Mouse (Mus musculus) limb, embryonic 13.5 days (tissue): ENCODE measurements around the gene Cux2. TPM values are rescaled to one million over a fixed set of nuclear protein-coding genes. Genes with fewer than 3 reads are reported as not detected.

ENCODE experiments used
- ATAC-seq: fragments of 200-750 bp; cut with Nextera tagmentation; 2 replicates; pipeline ENCODE4 v1.8.0; 2017; ENCODE audit warnings: low read depth, moderate number of reproducible peaks, moderate TSS enrichment; ENCODE audit not compliant: low FRiP score
- H3K27ac ChIP-seq: fragments of 300-500 bp; sonication (generic); 2 replicates; pipeline ENCODE4 v1.5.1; 2015; ENCODE audit warnings: inconsistent platforms, mild to moderate bottlenecking, moderate library complexity
- H3K27me3 ChIP-seq: fragments of 300-500 bp; sonication (generic); 2 replicates; pipeline ENCODE4 v1.6.1; 2015; ENCODE audit warnings: mild to moderate bottlenecking, inconsistent platforms
- H3K36me3 ChIP-seq: fragments of 300-500 bp; sonication (generic); 2 replicates; pipeline ENCODE4 v1.6.1; 2015; ENCODE audit warnings: inconsistent platforms, mild to moderate bottlenecking, moderate library complexity
- H3K4me1 ChIP-seq: fragments of 300-500 bp; sonication (generic); 2 replicates; pipeline ENCODE4 v1.6.1; 2015; ENCODE audit warnings: inconsistent platforms
- H3K4me2 ChIP-seq: fragments of 300-500 bp; sonication (generic); replicated peaks from 2 replicates; pipeline ENCODE4 v1.6.1; 2015; ENCODE audit warnings: inconsistent platforms, mild to moderate bottlenecking, moderate library complexity
- H3K4me3 ChIP-seq: fragments of 300-500 bp; sonication (generic); 2 replicates; pipeline ENCODE4 v1.5.1; 2015; ENCODE audit warnings: moderate library complexity, mild to moderate bottlenecking, inconsistent platforms
- H3K9ac ChIP-seq: fragments of 300-500 bp; sonication (generic); 2 replicates; pipeline ENCODE4 v1.6.1; 2015; ENCODE audit warnings: mild to moderate bottlenecking, inconsistent platforms
- H3K9me3 ChIP-seq: fragments of 300-500 bp; sonication (generic); 2 replicates; pipeline ENCODE4 v1.6.1; 2016; ENCODE audit warnings: inconsistent platforms
- WGBS: fragments of 180-500 bp; shearing (Covaris S2); methylation state at CpG from one replicate; pipeline ENCODE4 v1.1.7; 2015; 5-methylcytosine and 5-hydroxymethylcytosine counted together
- polyA plus RNA-seq: library from polyadenylated mRNA; unstranded; fragments of >200 nt; fragmentation: Nextera tagmentation; extraction: Ambion mirVana; gene quantifications from 2 replicates; pipeline ENCODE4 v1.2.1, GENCODE M21; 2015

Gene Cux2
- polyA plus RNA-seq, 1 experiment from 2014 or later, result 4.1 TPM

- no peak for ATAC-seq
- H3K27me3 ChIP-seq, result peaks cover 47% of the 10 kb centered on the region
- 91% methylated on average over 6 of the region's 6 CpGs for WGBS
- peaks cover 22% of the 10 kb centered on the region for H3K36me3 ChIP-seq
- no peak overlapping the region for H3K27ac ChIP-seq
- H3K4me2 ChIP-seq, result no peak overlapping the region
- H3K9me3 ChIP-seq, result no peaks in the 10 kb centered on the region
- H3K4me3 ChIP-seq, result no peak overlapping the region
- no peak overlapping the region for H3K9ac ChIP-seq
- H3K4me1 ChIP-seq, result peaks cover 46% of the 10 kb centered on the region
Measured at GRCm38 (mm10) chr5:121831002-121831601, 218.8 kb downstream of the Cux2 start.

DNA sequence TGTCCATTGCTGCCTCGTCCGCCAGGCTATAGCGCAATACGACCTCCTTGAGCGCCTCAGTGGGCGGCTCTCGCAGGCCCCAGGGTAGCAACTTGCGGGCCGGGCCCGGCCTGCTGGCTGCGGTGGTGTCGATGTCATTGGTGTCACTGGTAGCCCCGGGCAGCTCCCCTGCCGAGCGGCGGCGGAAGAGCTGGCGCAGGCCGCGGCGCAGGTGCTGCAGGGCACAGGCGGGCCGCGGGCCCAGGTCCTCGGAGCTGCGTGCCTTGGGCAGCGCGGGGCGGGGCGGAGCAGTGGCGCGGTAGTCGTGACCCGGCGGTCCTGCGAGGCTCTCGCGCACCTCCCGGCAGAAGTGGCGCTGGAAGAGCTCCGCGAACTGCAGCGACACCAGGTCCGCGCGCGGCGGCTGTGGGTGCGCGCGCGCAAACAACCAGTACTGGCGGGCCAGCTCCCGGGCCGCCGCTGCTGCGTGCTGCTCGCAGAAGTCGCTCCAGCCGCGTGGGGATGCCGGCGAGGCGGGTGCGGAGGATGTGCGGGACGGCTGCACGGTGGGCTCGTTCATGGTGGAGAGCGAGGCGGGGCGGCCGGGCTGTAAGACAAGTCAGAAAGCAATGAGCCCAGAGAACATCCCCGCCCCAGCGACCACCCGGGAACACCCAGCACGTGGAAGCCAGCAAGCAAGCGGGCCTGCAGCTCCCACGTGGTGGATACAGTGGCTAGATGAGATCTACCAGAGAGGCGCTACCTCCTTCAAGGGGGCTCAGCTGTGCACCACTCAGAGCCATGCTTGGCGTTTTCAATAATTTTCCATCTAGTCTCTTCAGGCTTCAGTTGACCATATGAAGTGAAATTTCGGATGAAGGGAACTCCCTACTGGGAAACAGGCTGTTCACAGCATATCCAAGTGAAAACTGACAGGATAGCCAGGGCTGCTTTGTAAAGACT lies 221.1 kb downstream of the Cux2 start:
- 4% methylated on average over 81 of the region's 82 CpGs for WGBS
- 0 out of 2 replicates have a peak, but pooled peaks have one; percentile 42 for ATAC-seq

DNA sequence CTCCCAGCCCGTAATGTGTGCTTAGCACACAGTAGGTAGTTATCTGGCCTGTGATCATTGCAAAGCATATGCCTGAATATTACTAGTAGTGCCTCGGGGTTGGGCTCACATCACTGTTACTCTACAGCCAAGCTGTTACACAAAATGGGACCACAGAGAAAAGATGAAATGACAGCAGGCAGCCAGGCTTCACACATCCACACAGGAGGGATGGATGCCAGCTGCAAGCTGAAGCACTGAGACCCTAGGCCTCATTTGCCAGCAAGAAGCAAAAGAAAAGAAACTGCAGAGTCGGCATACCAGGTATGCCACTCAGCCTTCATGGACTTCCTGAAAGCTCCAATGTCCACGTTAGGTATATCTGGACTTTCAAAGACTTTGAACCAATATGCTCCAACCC lies 222.0 kb downstream of the Cux2 start:
- 83% methylated on average over 4 of the region's 4 CpGs for WGBS
- Histone ChIP-seq H3K4me1 (peaks cover 30% of the 10 kb centered on the region), H3K27me3 (peaks cover 39% of the 10 kb centered on the region), H3K4me2 (peak overlapping the region; percentile 89), H3K36me3 (peaks cover 48% of the 10 kb centered on the region), H3K4me3 (peak overlapping the region; percentile 48; the same call in 1 of the 2 replicates), H3K9ac (no peak overlapping the region), H3K27ac (no peak overlapping the region), H3K9me3 (no peaks in the 10 kb centered on the region)
- no peak for ATAC-seq

More for the DNA sequence above, 221.1 kb downstream of the Cux2 start:
- peaks cover 39% of the 10 kb centered on the region for H3K27me3 ChIP-seq
- peaks cover 40% of the 10 kb centered on the region for H3K36me3 ChIP-seq
- peak overlapping the region; percentile 48 for H3K4me3 ChIP-seq
- H3K4me2 ChIP-seq, result peak overlapping the region; percentile 89
- peak overlapping the region; percentile 61 for H3K9ac ChIP-seq
- H3K4me1 ChIP-seq, result peaks cover 29% of the 10 kb centered on the region
- H3K9me3 ChIP-seq, result no peaks in the 10 kb centered on the region
- H3K27ac ChIP-seq, result no peak overlapping the region

GRCm38 (mm10) chr5:121825606-121826005 lies 224.3 kb downstream of the Cux2 start:
- no peak overlapping the region for H3K27ac ChIP-seq
- no peak overlapping the region for H3K4me2 ChIP-seq
- ATAC-seq, result no peak
- H3K9ac ChIP-seq, result no peak overlapping the region
- H3K27me3 ChIP-seq, result peaks cover 34% of the 10 kb centered on the region
- H3K4me1 ChIP-seq, result peaks cover 31% of the 10 kb centered on the region
- H3K36me3 ChIP-seq, result peaks cover 61% of the 10 kb centered on the region
- 94% methylated on average over 3 of the region's 3 CpGs for WGBS
- no peak overlapping the region for H3K4me3 ChIP-seq
- no peaks in the 10 kb centered on the region for H3K9me3 ChIP-seq

DNA sequence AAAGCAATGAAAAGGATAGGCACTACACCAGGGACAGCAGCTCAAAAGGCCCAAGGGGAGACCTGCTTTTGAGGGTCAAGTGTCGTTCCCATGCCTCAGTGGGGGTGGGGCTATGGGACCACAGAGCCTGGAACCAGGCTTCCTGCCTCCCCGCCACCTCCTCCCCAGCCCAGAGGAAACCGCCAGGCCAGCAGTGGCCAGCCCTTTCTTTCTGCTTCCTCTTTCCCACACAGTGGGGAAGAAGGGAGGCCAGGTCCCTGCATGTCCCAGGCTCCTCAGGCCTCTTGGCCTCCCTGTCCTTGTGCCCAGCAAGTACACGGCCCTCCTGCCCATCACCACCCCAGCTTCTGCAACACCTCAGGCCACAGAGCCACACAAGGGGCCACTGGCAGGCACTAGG lies 225.8 kb downstream of the Cux2 start:
- Histone ChIP-seq H3K4me3 (no peak overlapping the region), H3K9me3 (no peaks in the 10 kb centered on the region), H3K27me3 (peaks cover 21% of the 10 kb centered on the region), H3K4me1 (peaks cover 28% of the 10 kb centered on the region), H3K9ac (no peak overlapping the region), H3K36me3 (peaks cover 76% of the 10 kb centered on the region), H3K27ac (peak overlapping the region; percentile 28; the same call in 1 of the 2 replicates), H3K4me2 (no peak overlapping the region)
- 60% methylated on average over 4 of the region's 4 CpGs for WGBS
- ATAC-seq, result no peak

GRCm38 (mm10) chr5:121823668-121824067 lies 226.2 kb downstream of the Cux2 start:
- Histone ChIP-seq H3K27me3 (peaks cover 16% of the 10 kb centered on the region), H3K4me2 (no peak overlapping the region), H3K4me1 (peaks cover 23% of the 10 kb centered on the region), H3K36me3 (peaks cover 81% of the 10 kb centered on the region), H3K9me3 (no peaks in the 10 kb centered on the region), H3K9ac (no peak overlapping the region), H3K27ac (peak overlapping the region; percentile 22; the same call in 1 of the 2 replicates), H3K4me3 (no peak overlapping the region)
- WGBS, result 84% methylated on average over 1 of the region's 1 CpGs
- no peak for ATAC-seq

- 37% methylated on average over 7 of the region's 7 CpGs for WGBS
- H3K4me1 ChIP-seq, result peaks cover 17% of the 10 kb centered on the region
- H3K9me3 ChIP-seq, result no peaks in the 10 kb centered on the region
- peak overlapping the region; percentile 31; the same call in 1 of the 2 replicates for H3K9ac ChIP-seq
- H3K4me2 ChIP-seq, result no peak overlapping the region
- H3K27ac ChIP-seq, result peak overlapping the region; percentile 22; the same call in 1 of the 2 replicates
- no peak for ATAC-seq
- H3K36me3 ChIP-seq, result peaks cover 83% of the 10 kb centered on the region
- peaks cover 9% of the 10 kb centered on the region for H3K27me3 ChIP-seq
- H3K4me3 ChIP-seq, result no peak overlapping the region
Measured at GRCm38 (mm10) chr5:121822786-121823505, 227.0 kb downstream of the Cux2 start.

DNA sequence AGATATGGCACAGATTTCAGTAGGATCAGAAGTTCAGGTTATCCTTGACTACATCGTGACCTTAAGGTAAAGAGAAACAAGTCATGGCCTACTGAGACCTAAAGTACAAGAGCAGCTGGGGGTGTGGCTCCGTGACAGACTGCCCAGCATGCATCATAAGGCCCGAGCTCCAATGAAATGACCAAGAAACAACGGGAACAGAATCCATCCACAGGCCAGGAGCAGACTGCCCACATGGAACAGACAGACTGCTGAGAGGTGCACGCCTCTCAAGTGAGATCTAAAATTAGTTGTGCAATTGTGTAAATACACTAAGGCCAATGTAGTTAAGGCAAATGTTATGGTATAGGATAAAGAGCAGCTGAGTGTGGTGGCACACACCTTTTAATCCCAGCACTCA lies 228.3 kb downstream of the Cux2 start:
- Histone ChIP-seq H3K4me1 (peaks cover 17% of the 10 kb centered on the region), H3K4me2 (no peak overlapping the region), H3K27me3 (no peaks in the 10 kb centered on the region), H3K4me3 (no peak overlapping the region), H3K9ac (no peak overlapping the region), H3K27ac (no peak overlapping the region), H3K9me3 (no peaks in the 10 kb centered on the region), H3K36me3 (peaks cover 84% of the 10 kb centered on the region)
- no peak for ATAC-seq
- WGBS, result 78% methylated on average over 5 of the region's 5 CpGs

DNA sequence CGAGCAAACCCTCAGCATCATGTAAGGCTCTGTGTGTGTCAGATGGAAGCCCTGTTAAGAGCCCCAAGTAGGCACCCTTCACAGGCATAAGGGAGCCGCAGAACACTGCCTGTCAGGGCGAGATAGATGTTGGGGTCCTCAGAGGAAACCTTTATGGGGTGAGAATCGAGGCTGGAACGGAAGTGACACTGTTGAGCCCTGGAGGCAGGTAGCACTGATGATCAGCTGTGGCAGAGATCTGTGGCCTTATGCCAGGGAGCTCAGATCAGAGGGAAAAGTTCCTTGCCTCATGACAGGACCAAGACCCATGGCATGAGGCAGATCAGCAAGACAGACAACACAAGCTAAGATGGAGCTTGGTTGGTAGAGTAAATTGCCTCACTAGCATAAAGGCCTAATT lies 228.8 kb downstream of the Cux2 start:
- WGBS, result 84% methylated on average over 5 of the region's 5 CpGs
- H3K27ac ChIP-seq, result no peak overlapping the region
- H3K9me3 ChIP-seq, result no peaks in the 10 kb centered on the region
- peaks cover 17% of the 10 kb centered on the region for H3K4me1 ChIP-seq
- H3K27me3 ChIP-seq, result no peaks in the 10 kb centered on the region
- no peak for ATAC-seq
- H3K36me3 ChIP-seq, result peaks cover 84% of the 10 kb centered on the region
- H3K4me2 ChIP-seq, result no peak overlapping the region
- no peak overlapping the region for H3K4me3 ChIP-seq
- H3K9ac ChIP-seq, result no peak overlapping the region

- no peak overlapping the region for H3K9ac ChIP-seq
- peaks cover 17% of the 10 kb centered on the region for H3K4me1 ChIP-seq
- H3K9me3 ChIP-seq, result no peaks in the 10 kb centered on the region
- no peak overlapping the region for H3K4me3 ChIP-seq
- peak overlapping the region; percentile 48; the same call in 1 of the 2 replicates for H3K27ac ChIP-seq
- H3K4me2 ChIP-seq, result no peak overlapping the region
- peaks cover 84% of the 10 kb centered on the region for H3K36me3 ChIP-seq
- 88% methylated on average over 3 of the region's 3 CpGs for WGBS
- ATAC-seq, result no peak
- H3K27me3 ChIP-seq, result no peaks in the 10 kb centered on the region
Measured at GRCm38 (mm10) chr5:121820657-121821056, 229.2 kb downstream of the Cux2 start.

DNA sequence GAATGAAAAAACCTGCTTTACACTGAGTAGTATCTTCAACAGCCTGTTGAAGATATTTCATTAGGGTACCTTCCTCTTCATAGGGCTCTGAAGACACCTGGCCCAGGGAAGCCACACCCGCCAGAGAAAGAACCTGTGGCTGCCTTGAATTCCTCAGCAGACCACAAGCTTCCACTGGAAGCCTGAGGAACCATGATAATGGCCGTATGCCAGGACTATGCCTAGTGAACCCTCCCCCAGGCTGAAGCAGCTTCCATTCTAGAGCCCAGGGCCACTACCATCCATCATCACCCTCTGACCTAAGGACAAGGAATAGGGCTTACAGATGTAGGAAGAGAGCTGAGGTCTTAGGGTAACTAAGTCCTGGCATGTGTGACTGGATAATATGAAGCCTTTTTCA lies 229.7 kb downstream of the Cux2 start:
- Histone ChIP-seq H3K4me3 (no peak overlapping the region), H3K9ac (no peak overlapping the region), H3K27me3 (no peaks in the 10 kb centered on the region), H3K4me2 (no peak overlapping the region), H3K36me3 (peaks cover 86% of the 10 kb centered on the region), H3K9me3 (no peaks in the 10 kb centered on the region), H3K27ac (no peak overlapping the region), H3K4me1 (peaks cover 17% of the 10 kb centered on the region)
- ATAC-seq, result no peak
- 82% methylated on average over 2 of the region's 2 CpGs for WGBS

- Histone ChIP-seq H3K4me3 (no peak overlapping the region), H3K4me1 (peaks cover 17% of the 10 kb centered on the region), H3K36me3 (peaks cover 83% of the 10 kb centered on the region), H3K27ac (no peak overlapping the region), H3K4me2 (no peak overlapping the region), H3K9me3 (no peaks in the 10 kb centered on the region), H3K27me3 (no peaks in the 10 kb centered on the region), H3K9ac (no peak overlapping the region)
- no peak for ATAC-seq
- 88% methylated on average over 5 of the region's 5 CpGs for WGBS
Measured at GRCm38 (mm10) chr5:121819559-121819958, 230.3 kb downstream of the Cux2 start.
